Mouse (Mus musculus) MEL (cell line): ENCODE measurements at regions not wholly inside any gene's neighbourhood (a gene's known extent, or its start where the extent isn't known, plus 50 kb on each side); places are given as distances from the start of the nearest gene placed in this dataset.

ENCODE experiments used
- CTCF ChIP-seq, 3 experiments: IDR thresholded peaks in 2 of 3; conservative IDR thresholded peaks in 1 of 3; 2 replicates each; pipeline ENCODE4 v1.5.1; 2011 to 2012; ENCODE audit warnings: low read length in 3 of 3, low read depth in 2 of 3, mild to moderate bottlenecking in 2 of 3, improper control_type of control experiment in 1 of 3, inconsistent platforms in 1 of 3, mixed read lengths in 1 of 3, moderate library complexity in 1 of 3; ENCODE audit not compliant: control insufficient read depth in 1 of 3, insufficient read depth in 1 of 3, poor library complexity in 1 of 3, severe bottlenecking in 1 of 3
- GATA1 ChIP-seq: IDR thresholded peaks from 2 replicates; pipeline ENCODE4 v1.6.1; 2011; ENCODE audit warnings: low read depth, low read length, improper control_type of control experiment

DNA sequence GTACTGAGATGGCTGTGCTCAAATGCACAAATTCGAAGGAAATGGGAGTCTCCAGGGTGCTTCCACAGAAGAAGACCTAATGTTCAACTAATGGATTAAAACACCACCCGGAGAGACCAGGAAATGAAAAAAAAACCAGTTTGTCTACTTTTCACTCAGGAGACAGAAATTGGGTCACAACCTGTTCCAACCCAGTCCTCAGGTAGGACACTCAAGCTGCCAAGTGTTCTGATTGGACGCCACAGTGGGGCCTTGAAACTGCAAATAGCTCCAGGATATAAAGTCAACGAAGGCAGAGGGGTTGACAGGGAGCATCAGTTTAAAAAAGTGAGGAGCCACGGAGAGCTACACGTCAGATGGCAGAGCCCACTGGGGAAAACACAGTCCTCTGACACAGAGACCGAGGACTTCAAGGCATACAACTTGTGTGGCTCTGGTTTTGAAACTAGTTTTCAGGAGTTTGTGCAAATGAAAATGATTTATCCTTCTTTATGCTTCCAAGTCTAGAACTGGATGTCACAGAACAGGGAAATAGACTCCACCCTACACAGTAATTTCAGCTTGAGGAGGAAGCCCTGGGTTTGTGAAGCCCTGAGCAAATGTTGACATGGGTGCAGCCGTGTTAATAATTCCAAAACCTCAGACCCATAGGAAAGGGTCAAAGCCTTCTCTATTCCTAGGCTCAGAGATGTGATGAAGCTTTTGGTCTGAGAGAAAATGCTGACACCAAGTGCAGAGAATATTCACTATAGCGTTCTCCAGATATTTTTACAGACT is 220.8 kb upstream of the Pik3r1 start:
- TF ChIP-seq GATA1 = no peak
- no peak for TF ChIP-seq CTCF (IDR thresholded peaks at IDR 0.05 in 2 of 3, conservative IDR thresholded peaks at IDR 0.05 in 1 of 3; ENCODE audit: control insufficient read depth in 1 of 3, insufficient read depth in 1 of 3, low read depth in 2 of 3, low read length in 3 of 3, poor library complexity in 1 of 3, severe bottlenecking in 1 of 3)
